ENCODE assay signal across 7 mouse cellular contexts in the genomic region with DNA sequence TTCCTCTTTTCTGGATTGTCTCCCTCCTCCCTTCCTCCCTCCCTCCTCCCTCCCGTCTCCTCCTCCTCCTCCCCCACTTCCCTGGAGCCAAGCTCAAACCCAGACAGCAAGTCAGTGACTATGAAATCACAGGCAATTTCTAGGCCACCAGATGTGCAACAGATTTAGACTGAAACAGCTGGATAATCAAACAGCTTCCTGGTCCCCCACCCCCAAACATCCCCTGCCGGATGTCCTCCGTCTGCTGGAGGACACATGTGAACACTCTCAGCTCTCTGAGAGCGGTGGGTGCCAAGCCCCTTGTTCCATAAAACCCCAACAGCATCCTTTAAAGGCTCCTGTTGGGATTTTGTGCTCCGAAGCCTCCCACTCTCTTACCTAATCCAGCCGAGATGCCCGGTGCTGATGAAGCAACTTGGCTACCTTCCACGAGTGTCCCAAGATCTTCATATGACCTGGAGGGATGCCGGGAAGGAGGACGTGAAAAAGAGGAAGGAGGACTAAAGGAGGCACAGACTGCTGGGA. TPM values are rescaled to one million over a fixed set of nuclear protein-coding genes. Genes with fewer than 3 reads are reported as not detected.
DNase-seq lines count a peak whose midpoint lies in the region; ATAC-seq and TF ChIP-seq lines count a peak whose summit lies in the region.

No protein-coding gene starts in this region.

- no peak overlapping the region for H3K4me2 ChIP-seq in hindbrain, embryonic 13.5 days
- peak overlapping the region; percentile 67 for H3K4me2 ChIP-seq in liver, embryonic 12.5 days
- H3K4me2 ChIP-seq in neural tube, embryonic 15.5 days, result no peak overlapping the region
- no peak overlapping the region for H3K4me2 ChIP-seq in midbrain, embryonic 14.5 days (ENCODE audit: low read length)

- H3K27me3 ChIP-seq in hindbrain, embryonic 13.5 days, result no peaks in the 10 kb centered on the region
- no peaks in the 10 kb centered on the region for H3K27me3 ChIP-seq in liver, embryonic 12.5 days (replicated peaks)
- no peaks in the 10 kb centered on the region for H3K27me3 ChIP-seq in neural tube, embryonic 15.5 days (replicated peaks)
- no peaks in the 10 kb centered on the region for H3K27me3 ChIP-seq in midbrain, embryonic 14.5 days (ENCODE audit: control insufficient read depth, insufficient read depth, low read length)

- no peaks in the 10 kb centered on the region for H3K36me3 ChIP-seq in hindbrain, embryonic 13.5 days
- H3K36me3 ChIP-seq in liver, embryonic 12.5 days, result no peaks in the 10 kb centered on the region
- no peaks in the 10 kb centered on the region for H3K36me3 ChIP-seq in neural tube, embryonic 15.5 days
- no peaks in the 10 kb centered on the region for H3K36me3 ChIP-seq in midbrain, embryonic 14.5 days (ENCODE audit: control insufficient read depth, insufficient read depth, low read length)

- no peak for TF ChIP-seq CTCF in gastrocnemius, adult 2 months (IDR thresholded peaks at IDR 0.05)

- no peak overlapping the region for H3K9ac ChIP-seq in hindbrain, embryonic 13.5 days
- H3K9ac ChIP-seq in liver, embryonic 12.5 days, result peak overlapping the region; percentile 59
- H3K9ac ChIP-seq in neural tube, embryonic 15.5 days (replicated peaks), result no peak overlapping the region
- H3K9ac ChIP-seq in midbrain, embryonic 14.5 days (replicated peaks; ENCODE audit: low read length), result no peak overlapping the region

- peak overlapping the region; percentile 70 for H3K4me3 ChIP-seq in gastrocnemius, adult 2 months
- H3K4me3 ChIP-seq in hindbrain, embryonic 13.5 days, result no peak overlapping the region
- peak overlapping the region; percentile 55 for H3K4me3 ChIP-seq in liver, embryonic 12.5 days
- H3K4me3 ChIP-seq in neural tube, embryonic 15.5 days (replicated peaks), result no peak overlapping the region
- H3K4me3 ChIP-seq in midbrain, embryonic 14.5 days (replicated peaks; ENCODE audit: low read depth, low read length), result no peak overlapping the region

- no peaks in the 10 kb centered on the region for H3K9me3 ChIP-seq in hindbrain, embryonic 13.5 days
- no peaks in the 10 kb centered on the region for H3K9me3 ChIP-seq in liver, embryonic 12.5 days (replicated peaks)
- no peaks in the 10 kb centered on the region for H3K9me3 ChIP-seq in neural tube, embryonic 15.5 days (replicated peaks)
- no peaks in the 10 kb centered on the region for H3K9me3 ChIP-seq in midbrain, embryonic 14.5 days (ENCODE audit: control insufficient read depth, low read length)

- WGBS in hindbrain, embryonic 13.5 days, result 70% methylated on average over 10 of the region's 10 CpGs
- WGBS in liver, embryonic 12.5 days (ENCODE audit: insufficient replicate concordance), result 26% methylated on average over 10 of the region's 10 CpGs
- WGBS in neural tube, embryonic 15.5 days, result 60% methylated on average over 10 of the region's 10 CpGs
- 69% methylated on average over 10 of the region's 10 CpGs for WGBS in midbrain, embryonic 14.5 days

- intact Hi-C loops in gastrocnemius, adult 2 months (cut with DNase I), result no loop called here

- ATAC-seq in CD4-positive, CD25-positive, alpha-beta regulatory T cell, adult 4 months, result peak; percentile 30
- ATAC-seq in hindbrain, embryonic 13.5 days (ENCODE audit: low FRiP score), result no peak
- no peak for ATAC-seq in liver, embryonic 12.5 days
- no peak for ATAC-seq in neural tube, embryonic 15.5 days (ENCODE audit: low FRiP score)
- ATAC-seq in midbrain, embryonic 14.5 days (ENCODE audit: low FRiP score, low TSS enrichment), result no peak

- no peaks in the 10 kb centered on the region for H3K4me1 ChIP-seq in hindbrain, embryonic 13.5 days (replicated peaks)
- H3K4me1 ChIP-seq in liver, embryonic 12.5 days, result peaks cover 43% of the 10 kb centered on the region
- peaks cover 7% of the 10 kb centered on the region for H3K4me1 ChIP-seq in neural tube, embryonic 15.5 days
- no peaks in the 10 kb centered on the region for H3K4me1 ChIP-seq in midbrain, embryonic 14.5 days (ENCODE audit: control insufficient read depth, insufficient read depth, low read length)

- peak; percentile 88 for DNase-seq in 3T3-L1 (ENCODE audit: low read depth, low spot score)
- DNase-seq in gastrocnemius, adult 2 months, result peak; percentile 83
- no peak for DNase-seq in midbrain, embryonic 14.5 days

- peak overlapping the region; percentile 91 for H3K27ac ChIP-seq in gastrocnemius, adult 2 months
- H3K27ac ChIP-seq in hindbrain, embryonic 13.5 days, result 0 out of 2 replicates have a peak overlapping the region, but pooled peaks have one; percentile 23
- H3K27ac ChIP-seq in liver, embryonic 12.5 days, result peak overlapping the region; percentile 57
- H3K27ac ChIP-seq in neural tube, embryonic 15.5 days (replicated peaks), result peak overlapping the region; percentile 61
- no peak overlapping the region for H3K27ac ChIP-seq in midbrain, embryonic 14.5 days (replicated peaks; ENCODE audit: low read depth, low read length)

RNA-seq across cellular contexts. Expression of gene Ccdc63, which starts 5.5 kb away (rescaled TPM):
- polyA plus RNA-seq in CD4-positive, CD25-positive, alpha-beta regulatory T cell, adult 4 months (2017; shearing (Covaris generic)), result under 1 TPM in 1 of 2 experiments, not detected in 1; 0.75 TPM
- not detected for total RNA-seq in gastrocnemius, adult 2 months (2021)
- polyA plus RNA-seq in hindbrain, embryonic 13.5 days (2015; fragmentation: Nextera tagmentation; extraction: Ambion mirVana), result not detected in 2 replicates
- not detected in 2 replicates for polyA plus RNA-seq in liver, embryonic 12.5 days (2016; fragmentation: Nextera tagmentation; extraction: Ambion mirVana)
- 0.44 TPM in 1 of 2 replicates, not detected in the other for polyA plus RNA-seq in neural tube, embryonic 15.5 days (2015; fragmentation: Nextera tagmentation; extraction: Ambion mirVana)
- not detected in 2 replicates for polyA plus RNA-seq in midbrain, embryonic 14.5 days (2014; fragmentation: Nextera tagmentation; extraction: Ambion mirVana)

RNA-seq across cellular contexts. Expression of gene Ppp1cc, which starts 12.0 kb away (rescaled TPM):
- polyA plus RNA-seq in CD4-positive, CD25-positive, alpha-beta regulatory T cell, adult 4 months (2017; shearing (Covaris generic)), result 10 to 100 TPM; 34.6 to 82.0 TPM
- 100 to 1,000 TPM; 154 to 155 TPM for total RNA-seq in gastrocnemius, adult 2 months (2021)
- 204 and 206 TPM in 2 replicates for polyA plus RNA-seq in hindbrain, embryonic 13.5 days (2015; fragmentation: Nextera tagmentation; extraction: Ambion mirVana)
- 228 and 229 TPM in 2 replicates for polyA plus RNA-seq in liver, embryonic 12.5 days (2016; fragmentation: Nextera tagmentation; extraction: Ambion mirVana)
- 184 and 200 TPM in 2 replicates for polyA plus RNA-seq in neural tube, embryonic 15.5 days (2015; fragmentation: Nextera tagmentation; extraction: Ambion mirVana)
- 232 and 238 TPM in 2 replicates for polyA plus RNA-seq in midbrain, embryonic 14.5 days (2014; fragmentation: Nextera tagmentation; extraction: Ambion mirVana)

RNA-seq across cellular contexts. Expression of gene Myl2, which starts 45.4 kb away (rescaled TPM):
- polyA plus RNA-seq in CD4-positive, CD25-positive, alpha-beta regulatory T cell, adult 4 months (2017; shearing (Covaris generic)), result not detected
- 1,000 to 10,000 TPM in 1 of 2 experiments, 100 to 1,000 TPM in 1; 776 to 2,566 TPM for total RNA-seq in gastrocnemius, adult 2 months (2021)
- polyA plus RNA-seq in hindbrain, embryonic 13.5 days (2015; fragmentation: Nextera tagmentation; extraction: Ambion mirVana), result 3.7 and 7.3 TPM in 2 replicates
- 0.35 and 2.5 TPM in 2 replicates for polyA plus RNA-seq in liver, embryonic 12.5 days (2016; fragmentation: Nextera tagmentation; extraction: Ambion mirVana)
- polyA plus RNA-seq in neural tube, embryonic 15.5 days (2015; fragmentation: Nextera tagmentation; extraction: Ambion mirVana), result 1.8 and 4.7 TPM in 2 replicates
- polyA plus RNA-seq in midbrain, embryonic 14.5 days (2014; fragmentation: Nextera tagmentation; extraction: Ambion mirVana), result 1.9 and 3.0 TPM in 2 replicates

Comparison
In these comparisons a context has a peak if more than half of its experiments do, and no peak if none do; other contexts are left out.
1. H3K4me3 ChIP-seq: peak in gastrocnemius, adult 2 months (single experiment) and liver, embryonic 12.5 days (single experiment); none in hindbrain, embryonic 13.5 days (single experiment), neural tube, embryonic 15.5 days (single experiment) and midbrain, embryonic 14.5 days (single experiment).